Mouse (Mus musculus) liver, adult 2 months (tissue): Measurements from ENCODE around the gene Dbi.

Experiments
- CTCF ChIP-seq: fragments of 200-500 bp; IDR thresholded peaks from 2 replicates; pipeline ENCODE4 v1.5.1; 2011; ENCODE audit warnings: low read depth, low read length, control low read depth
- POLR2A ChIP-seq: fragments of 200-500 bp; IDR thresholded peaks from 2 replicates; pipeline ENCODE4 v1.6.1; 2011; ENCODE audit warnings: low read length, control low read depth; ENCODE audit not compliant: insufficient read depth; ENCODE audit errors: extremely low read depth

DNA sequence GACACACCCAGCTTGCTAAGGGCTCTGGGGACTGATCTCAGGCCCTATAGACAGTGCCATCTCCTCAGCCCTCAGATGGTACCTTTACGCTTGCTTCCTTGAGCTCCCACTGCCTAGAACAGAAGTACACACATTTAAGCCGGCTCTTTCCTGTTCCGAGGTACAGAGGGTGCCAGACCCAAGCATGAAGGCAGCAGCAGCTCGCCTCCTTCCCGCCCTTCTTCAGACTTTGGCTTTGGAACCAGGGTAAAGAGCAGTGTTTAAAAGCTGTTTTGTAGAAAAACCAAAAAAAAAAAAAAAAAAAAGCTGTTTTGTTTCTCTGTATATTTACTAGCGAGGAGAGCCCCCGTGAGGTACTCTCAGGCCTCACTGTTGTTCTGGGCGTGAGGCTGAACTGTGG is 9.1 kb downstream of the Dbi start:
- TF ChIP-seq POLR2A (no peak), CTCF (no peak)
